Mouse (Mus musculus): ENCODE measurements around the gene Trem2.
"Not testable (repeated sequence)": the region's sequence is repeated elsewhere in the genome, so short reads cannot be mapped to it uniquely, and the experiment has no call there.

DNA sequence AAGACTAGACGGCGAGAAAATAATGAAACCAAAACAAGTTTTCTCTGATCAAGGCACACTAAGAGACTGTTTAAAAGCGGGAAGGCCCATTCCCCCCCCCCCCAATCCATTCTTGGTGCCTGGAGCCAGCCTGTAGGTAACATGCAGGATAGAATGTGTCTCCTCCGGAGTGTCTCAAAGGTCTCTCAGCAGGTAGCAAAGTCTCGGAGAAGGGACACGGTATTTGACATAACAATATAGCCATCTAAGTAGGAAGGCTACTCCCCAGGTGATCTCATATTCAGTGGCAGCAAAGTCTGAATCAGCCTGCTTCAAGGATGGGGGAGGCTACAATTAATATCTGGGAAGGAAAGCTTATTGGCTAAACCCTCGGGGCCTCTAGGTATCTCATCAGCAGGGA lies 6.8 kb downstream of the Trem2 start:
- TF ChIP-seq POLR2A (IDR thresholded peaks at IDR 0.05; ENCODE audit: extremely low read depth, insufficient read depth, low read length); CTCF (IDR thresholded peaks at IDR 0.05; ENCODE audit: low read depth, low read length): not testable (repeated sequence)
